Mouse (Mus musculus) Muller cell, postnatal 12 days (primary cell): ENCODE results near the gene Fgfrl1.
A peak's percentile ranks its signal among the peaks of the same experiment; 100 is the strongest.

Source experiments
- DNase-seq: peaks from one replicate; pipeline ENCODE4 v3.0.0-alpha.2; 2015; ENCODE audit errors: inconsistent ontology term

The Fgfrl1 gene

DNA sequence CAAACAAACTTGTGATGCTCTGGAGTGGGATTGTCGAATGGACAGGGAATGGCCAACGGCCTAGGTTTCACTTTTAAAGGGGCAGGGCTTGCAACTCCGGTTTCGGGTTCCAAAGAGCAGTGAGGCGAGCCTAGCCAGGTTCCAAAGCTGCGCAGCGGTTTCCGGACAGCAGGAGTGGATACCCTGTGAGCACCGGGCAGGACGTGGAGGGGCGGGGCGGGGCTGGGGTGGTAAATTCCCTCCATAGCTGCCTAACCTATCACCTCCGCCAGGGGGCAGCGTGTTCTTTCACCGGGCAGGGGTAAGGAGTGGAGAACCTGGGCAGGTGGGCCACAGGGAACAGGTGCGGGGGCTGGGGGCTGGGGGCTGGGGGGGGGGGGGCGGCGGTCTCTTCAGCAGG is at the start of gene Fgfrl1:
TSS of gene Fgfrl1 (plus strand) at position 112 of the 400 bp plus-strand sequence.
- peak; percentile 75 for DNase-seq

DNA sequence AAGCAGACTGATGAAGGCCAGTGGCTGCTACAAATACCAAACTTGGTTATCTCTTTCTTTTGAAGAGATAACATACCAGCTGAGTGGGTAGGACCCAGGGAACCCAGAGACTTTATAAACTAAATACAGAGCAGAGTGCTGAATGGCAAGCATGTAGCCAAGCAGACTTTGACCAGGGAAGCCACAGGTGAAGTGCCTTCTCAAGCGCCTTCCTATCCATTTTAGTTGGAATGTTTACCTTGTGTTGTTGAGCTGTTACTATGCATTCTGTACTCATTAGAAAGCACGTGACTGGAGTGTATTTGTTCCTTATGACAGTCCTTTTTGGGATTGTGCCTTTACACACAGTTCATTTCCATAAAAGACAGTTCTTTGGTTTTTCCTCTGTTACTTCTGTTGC is 48.5 kb upstream of the Fgfrl1 start:
- DNase-seq = no peak

DNA sequence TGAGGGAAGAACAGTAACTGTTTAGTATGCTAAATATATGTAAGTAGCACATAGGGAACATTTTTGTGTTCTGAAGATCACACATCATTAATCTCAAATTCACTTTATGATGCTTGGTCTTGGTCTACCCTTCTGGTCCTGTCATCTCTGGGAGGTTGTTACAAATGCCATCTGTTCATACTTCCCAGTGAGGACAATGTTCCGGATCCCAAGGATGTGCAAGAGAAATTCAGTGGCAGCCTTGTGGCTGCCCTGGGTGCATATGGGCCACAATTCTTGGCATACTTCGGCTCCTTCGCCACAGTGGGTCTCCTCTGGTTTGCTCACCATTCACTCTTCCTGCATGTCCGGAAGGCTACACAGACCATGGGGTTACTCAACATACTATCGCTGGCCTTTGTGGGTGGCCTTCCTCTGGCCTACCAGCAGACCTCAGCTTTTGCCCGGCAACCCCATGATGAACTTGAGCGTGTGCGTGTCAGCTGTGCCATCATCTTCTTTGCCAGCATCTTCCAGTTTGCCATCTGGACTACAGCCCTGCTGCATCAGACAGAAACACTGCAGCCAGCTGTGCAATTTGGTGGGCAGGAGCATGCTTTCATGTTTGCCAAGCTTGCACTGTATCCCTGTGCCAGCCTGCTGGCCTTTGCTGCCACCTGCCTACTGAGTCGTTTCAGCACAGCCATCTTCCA is 46.4 kb upstream of the Fgfrl1 start:
- no peak for DNase-seq

DNA sequence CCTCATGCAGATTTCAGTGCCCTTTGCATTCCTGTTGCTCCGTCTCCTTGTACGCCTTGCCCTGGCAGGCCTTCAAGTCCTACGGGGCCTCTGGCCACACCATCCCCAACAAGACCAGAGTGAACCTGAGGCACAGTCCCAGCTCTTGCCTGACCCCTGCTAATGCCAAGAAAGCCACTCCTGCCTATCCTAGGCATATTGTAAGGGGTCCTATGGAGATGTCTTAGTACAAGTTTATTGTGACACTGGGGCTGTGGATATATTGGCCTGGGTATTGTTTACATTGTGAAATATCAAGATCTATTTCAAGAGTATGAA is 45.9 kb upstream of the Fgfrl1 start:
- no peak for DNase-seq

DNA sequence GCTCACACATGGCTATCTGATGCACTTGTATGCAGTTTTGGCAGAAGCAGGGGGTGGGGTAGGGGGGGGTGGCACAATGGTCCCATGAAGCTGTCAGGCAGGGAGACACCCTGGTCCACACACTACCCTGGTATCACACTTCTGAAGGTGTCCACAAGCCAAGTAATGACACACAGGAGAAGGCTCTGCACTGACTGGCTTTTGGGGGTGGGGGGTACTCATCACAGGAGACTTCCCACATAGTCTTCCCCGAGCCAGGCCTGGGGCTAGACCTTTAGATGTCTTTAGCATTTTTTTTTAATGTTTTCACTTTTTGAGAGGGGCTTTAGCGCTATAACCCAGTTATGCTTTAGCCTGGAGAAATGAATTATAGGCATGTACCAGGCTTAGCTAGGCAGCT is 44.9 kb upstream of the Fgfrl1 start:
- DNase-seq = no peak

DNA sequence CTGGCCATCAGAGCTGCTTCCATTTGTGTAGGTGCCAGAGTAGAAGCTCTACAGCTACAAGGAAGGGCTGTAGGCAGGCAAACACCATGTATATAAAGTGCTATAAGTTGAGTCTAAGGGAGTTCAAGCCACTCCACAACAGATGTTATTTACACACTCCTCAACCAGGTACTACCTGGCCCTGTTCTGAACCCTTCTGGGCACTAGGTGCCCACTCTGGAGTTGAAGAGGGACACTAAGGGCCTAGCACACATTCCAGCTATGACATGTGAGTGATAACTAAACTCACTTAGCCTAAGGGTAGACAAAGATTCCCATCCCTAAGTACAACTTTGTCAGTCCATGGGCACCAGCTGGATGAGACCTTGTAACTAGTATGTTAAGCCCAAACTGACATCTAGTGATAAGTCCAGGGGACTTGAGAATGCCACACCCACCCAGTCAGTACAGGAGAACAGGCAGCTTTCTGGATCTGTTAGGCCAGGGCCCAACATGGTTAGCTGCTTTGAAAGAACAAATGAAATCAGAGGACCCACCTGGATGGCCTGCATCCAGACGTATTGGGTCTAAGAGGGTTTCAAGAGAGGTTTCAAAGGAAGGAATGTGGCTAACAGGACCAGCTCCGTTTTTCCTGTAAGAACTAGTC is 44.2 kb upstream of the Fgfrl1 start:
- no peak for DNase-seq

DNA sequence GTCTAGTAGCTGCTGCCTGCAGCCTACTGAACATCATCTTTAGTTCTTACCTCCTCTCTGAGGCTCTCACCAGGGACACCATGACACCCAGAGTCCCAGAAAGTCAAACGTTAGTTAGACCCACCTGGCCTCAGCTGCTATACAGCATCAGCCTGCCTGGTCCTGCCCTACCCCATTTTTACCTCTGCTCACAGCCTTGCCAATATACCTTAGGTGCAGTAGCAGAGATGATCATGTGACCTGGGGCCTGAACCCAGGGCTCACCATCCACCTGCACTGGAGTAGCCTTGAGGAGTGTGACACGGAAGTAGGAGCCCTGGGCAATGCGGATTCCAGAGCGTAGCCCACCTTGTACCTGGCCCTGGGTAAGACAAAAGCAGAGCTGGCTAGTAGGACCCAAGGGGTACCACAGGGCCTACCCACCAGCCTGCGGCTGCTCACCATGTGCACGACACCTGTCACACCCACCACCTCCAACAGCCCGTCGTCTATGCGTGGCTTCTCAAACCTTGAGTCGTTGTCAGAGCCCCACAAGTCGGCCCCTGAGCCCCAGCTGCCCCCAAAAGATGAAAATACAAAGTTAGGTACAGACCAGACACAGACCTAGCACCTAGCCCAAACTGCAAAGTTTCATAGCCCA is 43.1 kb upstream of the Fgfrl1 start:
- DNase-seq = no peak

DNA sequence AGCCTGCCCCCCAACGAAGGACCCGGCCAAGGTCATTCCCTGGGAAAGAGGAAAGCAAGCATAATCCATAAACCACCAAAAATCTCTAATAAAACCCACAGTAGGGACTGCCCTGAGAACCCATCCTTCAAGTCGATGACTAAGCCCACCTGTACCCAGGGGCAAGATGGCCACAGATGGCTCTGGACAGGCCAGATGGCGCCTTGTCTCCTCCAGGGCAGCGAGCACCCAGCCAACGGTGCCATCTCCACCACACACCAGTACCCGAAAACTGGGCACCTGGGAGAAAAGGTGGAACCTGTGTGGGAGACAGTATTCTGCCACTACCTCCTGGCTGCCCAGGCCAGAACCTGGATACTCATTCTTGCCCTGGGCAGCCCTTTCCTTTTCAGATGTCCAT is 41.8 kb upstream of the Fgfrl1 start:
- no peak for DNase-seq

DNA sequence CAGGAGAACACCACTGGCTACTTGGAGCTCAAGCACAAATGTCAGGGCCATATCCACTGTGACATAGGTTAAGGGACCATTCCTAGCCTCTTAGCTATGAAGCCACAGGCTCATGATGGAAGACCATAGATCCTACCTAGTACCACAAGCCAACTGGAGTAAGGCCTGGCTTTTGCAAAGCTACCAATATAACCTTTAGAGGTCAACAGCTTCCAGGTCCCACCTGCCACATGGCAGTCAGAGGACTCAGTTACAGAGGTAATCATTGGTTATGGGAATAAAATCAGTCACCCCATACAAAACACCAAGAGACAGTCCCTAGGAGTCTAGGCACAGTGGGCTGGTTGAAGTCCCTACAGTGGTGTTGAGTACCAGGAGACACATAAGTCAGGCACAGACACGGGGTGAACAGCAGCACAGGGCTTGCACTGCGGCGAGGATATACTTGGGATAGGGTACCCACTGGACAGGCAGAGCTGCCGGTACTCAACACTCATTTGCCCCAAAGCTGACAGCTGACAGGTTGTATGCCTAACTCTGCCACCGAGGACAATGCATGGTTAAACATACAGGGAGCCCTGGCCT is 41.0 kb upstream of the Fgfrl1 start:
- no peak for DNase-seq

DNA sequence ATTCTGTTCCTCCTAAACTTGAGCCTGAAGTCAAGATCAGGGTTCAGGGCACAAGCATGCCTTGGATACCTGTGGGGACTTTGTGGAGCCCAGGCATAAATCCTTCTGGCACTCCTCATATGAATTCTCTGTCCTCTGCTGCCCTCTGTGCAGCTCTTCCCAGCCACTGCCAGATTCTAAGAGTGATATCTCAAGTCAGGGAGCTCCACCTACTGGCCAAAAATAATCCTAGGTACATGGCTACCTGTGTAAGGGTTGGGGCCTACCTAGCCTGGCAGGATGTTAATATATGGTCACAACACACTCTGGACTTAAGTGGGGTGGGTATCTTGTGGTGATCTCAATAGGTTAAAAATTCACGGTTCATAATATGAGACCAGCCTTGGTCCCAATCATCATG is 40.4 kb upstream of the Fgfrl1 start:
- DNase-seq = peak; percentile 15

DNA sequence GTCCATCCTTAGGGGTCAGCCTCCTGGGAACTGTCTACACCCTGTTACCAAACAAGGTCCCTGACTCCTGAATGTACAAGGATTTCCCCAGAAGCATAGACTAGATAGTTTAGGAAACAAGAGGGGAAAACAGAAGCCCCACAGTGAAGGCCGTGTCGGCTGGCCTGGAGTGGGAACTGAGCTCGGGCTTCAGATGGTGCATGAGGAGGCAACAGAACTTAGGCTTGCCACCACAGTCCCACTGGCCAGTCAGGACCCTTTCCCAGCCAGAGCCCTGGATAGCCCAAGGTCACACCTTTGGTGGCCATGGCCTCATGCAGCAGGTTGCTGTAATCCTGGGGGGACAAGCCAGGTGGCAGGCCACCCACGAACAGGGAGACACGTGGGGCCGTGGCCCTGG is 38.8 kb upstream of the Fgfrl1 start:
- DNase-seq = no peak

DNA sequence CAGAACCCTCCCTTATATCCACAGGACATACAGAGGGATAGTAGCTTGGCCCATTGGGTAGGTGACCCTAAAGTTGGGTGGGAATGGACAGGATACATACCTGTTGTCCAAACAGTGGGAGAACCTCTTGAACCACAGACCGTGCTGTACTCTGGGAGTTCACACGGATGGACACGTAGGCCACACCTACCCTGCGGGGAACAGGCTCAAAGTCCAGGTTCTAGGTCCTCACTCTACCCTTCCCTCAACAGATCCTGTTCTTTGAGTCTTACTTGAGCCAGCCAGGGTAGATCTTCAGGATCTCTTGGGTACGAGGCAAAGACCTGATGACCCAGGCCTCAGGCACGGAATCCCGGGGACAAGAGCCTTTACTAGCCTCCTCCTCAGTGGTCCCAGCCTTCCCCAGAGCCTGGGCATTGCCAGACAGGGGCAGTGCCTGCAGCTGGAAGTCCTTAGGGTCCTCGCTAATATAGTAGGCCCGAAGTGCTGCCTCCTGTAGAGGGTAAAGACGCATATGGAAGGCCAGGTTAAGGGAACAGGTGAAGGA is 37.7 kb upstream of the Fgfrl1 start:
- no peak for DNase-seq

DNA sequence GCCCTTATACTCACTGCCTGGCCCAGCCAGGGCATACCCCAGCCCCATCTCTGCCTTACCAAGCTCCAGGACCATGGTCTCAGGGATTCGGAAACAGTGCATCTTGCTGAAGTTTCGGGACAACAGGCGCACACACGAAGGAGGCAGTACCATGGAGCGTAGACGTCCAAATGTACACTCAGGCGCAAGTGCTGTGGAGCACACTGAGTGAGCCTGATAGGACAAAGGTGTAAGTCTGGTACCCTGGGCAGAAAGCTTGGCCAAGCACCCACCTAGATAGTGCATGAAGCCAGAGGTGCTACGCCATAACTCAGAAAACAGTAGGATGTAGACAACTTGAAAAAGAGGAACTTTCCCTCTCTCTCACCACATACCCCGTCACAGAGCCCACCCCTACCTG is 36.8 kb upstream of the Fgfrl1 start:
- DNase-seq = no peak

DNA sequence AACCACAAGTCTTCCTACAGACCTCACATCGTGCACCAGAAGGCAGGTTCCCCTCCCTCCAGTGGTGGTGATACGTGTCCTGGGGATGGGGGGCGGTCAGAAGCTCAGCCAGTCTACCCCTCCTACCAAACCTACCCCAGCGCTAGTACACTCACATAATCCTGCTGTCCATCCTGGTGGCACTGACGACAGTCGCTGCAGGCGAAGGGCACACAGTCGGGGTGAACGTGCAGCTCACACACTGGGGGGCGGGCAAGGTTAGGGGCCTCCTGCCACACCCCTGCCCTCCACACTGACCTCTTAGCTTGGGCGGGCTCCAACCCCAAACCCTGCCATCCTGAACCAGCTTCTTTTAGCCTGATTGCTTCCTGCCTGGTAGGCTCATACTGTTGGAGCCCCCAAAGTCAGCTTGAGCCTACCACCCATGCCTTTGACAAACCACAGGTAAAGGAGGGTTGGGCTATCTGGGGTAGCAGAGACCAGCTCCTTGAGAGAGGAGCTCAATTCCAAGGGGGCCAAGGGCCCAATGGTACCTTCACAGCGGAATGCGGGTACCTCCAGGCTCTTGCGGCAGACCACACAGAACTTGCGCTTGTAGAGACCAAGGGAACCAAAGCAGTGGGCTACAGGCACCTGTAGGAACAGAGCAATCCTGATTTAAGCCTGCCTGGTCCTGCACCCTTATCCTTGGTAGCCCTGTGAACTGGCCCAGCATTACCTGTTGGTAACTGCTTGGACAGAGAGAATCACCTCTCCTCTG is 36.1 kb upstream of the Fgfrl1 start:
- DNase-seq = no peak

DNA sequence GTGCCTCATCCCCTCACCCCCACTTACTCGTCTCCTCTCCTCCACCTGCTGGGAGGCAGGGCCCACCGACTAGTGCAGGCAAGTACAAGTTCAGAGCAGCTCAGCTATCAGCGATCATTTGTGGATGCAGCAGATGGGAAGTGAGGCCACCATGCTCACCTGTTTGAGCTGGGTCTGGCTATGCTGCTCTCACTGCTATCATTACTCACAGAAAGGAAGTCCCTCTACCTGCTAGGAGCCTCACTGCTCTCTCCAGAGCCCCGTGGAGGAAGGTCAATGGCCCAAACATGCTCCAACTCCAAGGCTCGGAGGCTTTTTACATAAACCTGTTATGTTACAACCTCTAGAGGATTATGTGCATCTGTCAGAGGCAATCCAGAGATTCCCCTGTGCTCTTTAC is 34.8 kb upstream of the Fgfrl1 start:
- no peak for DNase-seq

DNA sequence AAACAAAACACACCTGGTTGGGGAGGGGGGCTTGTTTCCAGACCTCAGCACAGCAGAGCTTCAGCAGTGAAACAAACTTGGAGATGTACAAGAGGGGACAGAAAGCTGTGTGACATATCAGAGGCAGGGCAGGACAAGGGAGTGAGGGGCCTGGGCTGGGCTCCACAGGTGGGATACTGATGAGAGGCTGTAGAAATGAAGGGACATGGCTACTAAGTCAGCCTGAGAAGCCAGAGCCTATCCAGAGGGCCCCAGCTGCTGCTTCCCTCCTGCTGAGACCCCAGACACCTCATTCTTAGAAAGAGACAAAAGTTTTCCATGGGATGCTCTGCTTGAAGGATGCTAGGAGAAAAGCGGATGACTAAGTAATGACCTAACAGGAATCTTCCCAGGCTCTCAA is 33.6 kb upstream of the Fgfrl1 start:
- DNase-seq = no peak

DNA sequence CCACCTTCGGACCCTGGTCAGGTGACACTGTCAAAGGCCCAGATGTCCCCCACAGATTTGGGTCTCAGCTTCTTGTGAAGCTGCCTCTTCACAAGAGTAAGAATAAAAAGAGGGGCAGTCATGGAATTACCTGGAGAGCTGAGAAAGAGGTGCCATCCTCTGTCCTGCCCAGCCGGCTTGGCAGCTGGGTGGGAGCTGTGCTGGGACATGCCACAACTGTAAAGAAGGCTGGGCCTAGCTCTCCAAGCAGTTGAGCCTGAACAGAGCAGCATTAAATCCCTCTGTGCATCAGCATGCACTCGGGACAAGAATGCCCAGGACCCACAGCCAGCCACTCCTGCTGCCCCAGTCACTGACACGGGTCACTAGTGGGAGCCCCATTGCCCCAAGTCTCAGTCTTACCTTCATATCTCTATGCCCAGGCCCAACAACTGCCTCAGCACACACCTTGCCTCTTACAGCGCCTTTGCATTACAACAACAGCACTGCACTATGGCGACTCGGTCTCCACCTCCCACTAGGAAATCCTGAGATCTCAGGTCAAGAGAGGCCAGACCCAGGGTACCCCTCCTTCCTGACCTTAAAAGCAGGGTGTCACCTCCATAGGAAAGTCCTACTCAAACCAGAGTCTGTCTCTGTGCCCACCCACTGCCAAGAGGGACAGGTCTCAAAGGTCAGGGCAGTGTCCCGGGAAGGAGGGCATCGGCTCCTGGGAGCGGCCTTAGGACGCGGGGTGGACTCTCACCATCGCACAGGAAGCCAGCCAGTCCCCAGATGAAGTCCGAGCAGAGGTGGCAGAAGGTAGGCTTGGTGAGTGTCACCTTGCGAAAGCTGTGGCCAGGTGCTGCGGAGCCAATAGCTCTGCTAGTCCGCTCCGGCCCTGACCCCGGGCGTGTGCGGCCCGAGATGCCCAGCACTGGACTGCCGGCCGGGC is 32.2 kb upstream of the Fgfrl1 start, which contains the start of gene Idua:
TSS of gene Idua (plus strand) at position 634 of the 934 bp plus-strand sequence.
- DNase-seq = no peak

DNA sequence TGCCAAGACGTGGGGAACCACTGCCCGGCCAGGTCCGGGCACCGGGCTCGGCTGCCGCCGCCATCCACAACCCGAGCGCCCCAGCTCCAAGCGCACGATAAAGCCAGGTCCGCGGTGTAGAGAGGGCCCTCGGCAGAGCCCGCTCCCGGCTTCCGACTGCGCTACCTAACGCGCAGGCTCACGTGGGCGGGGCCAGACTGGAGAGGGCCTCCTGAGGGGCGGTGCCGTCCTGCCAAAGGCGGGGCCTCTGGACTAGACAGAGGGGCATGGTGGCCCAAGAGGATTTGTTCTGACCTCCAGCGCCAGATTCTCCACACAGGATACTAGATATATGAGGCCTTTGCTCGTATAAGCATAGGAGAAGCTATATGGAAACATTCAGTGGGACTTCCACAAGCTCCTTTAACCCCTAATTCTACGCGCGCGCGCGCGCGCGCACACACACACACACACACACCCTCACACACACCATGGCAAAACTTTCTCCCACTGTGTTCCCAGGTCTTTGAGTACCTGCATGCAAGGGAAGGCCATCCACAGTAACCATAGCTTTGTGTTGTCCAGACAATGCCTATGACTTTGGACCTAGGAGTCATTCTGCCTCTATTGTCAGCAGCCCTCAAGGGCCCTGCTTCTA is 31.4 kb upstream of the Fgfrl1 start:
- peak; percentile 93 for DNase-seq

DNA sequence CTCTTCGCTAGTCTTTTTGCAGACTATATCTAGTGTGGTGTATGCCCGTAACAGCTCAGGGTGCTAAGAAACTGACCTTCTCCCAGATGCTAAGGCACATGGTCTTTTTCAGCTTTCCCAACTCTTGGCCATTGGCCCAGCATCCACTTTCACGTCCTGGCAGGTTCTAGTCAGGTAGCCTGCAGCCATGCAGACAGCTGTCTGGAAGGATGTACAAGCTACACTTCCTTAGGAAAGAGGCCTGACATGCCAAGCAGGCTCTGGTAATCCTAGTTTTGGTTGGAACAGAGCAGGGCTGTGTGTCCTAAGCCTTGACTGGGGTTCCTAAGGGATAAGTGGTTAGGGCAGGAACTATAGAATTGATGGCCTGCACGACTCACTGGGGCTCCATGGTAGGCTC is 29.4 kb upstream of the Fgfrl1 start:
- no peak for DNase-seq

DNA sequence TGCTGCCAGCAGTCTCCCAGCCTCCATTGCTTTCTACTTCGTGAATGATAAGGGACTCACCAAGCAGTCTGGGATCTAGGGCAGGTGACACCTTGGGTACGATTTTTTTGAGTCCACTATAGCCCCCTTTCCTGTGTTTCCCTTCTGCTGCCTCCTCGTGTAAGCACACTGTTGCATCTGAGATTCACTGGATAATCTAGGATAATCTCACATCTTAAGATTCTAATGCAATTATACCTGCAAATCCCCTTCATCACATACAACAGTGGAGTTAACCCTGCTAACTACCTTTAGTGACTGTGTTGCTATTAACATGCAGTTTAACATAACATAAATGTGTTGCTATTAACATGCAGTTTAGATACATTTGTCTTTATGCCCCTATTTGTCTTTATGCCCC is 27.1 kb upstream of the Fgfrl1 start:
- no peak for DNase-seq
